Mouse (Mus musculus) lung, embryonic 14.5 days (tissue): ENCODE measurements around the gene Trat1. TPM values are rescaled to one million over a fixed set of nuclear protein-coding genes. Genes with fewer than 3 reads are reported as not detected.
A peak's percentile ranks its signal among the peaks of the same experiment; 100 is the strongest.

Source experiments
- ATAC-seq: fragments of 200-750 bp; cut with Nextera tagmentation; 2 replicates; pipeline ENCODE4 v1.8.0; 2017; ENCODE audit warnings: mild to moderate bottlenecking, moderate TSS enrichment, moderate library complexity; ENCODE audit not compliant: insufficient read depth
- DNase-seq: peaks from one replicate; pipeline ENCODE4 v3.0.0-alpha.2; 2015
- H3K27ac ChIP-seq: fragments of 300-500 bp; sonication (generic); 2 replicates; pipeline ENCODE4 v1.5.1; 2014; ENCODE audit warnings: low read depth, mild to moderate bottlenecking, moderate library complexity
- H3K27me3 ChIP-seq: fragments of 300-500 bp; sonication (generic); 2 replicates; pipeline ENCODE4 v1.6.1; 2014; ENCODE audit warnings: low read length, control low read depth; ENCODE audit not compliant: insufficient read depth
- H3K36me3 ChIP-seq: fragments of 300-500 bp; sonication (generic); 2 replicates; pipeline ENCODE4 v1.6.1; 2014; ENCODE audit warnings: control low read depth; ENCODE audit not compliant: insufficient read depth
- H3K4me1 ChIP-seq: fragments of 300-500 bp; sonication (generic); 2 replicates; pipeline ENCODE4 v1.6.1; 2014; ENCODE audit warnings: antibody characterized with exemption, control low read depth; ENCODE audit not compliant: insufficient read depth
- H3K4me2 ChIP-seq: fragments of 300-500 bp; sonication (generic); 2 replicates; pipeline ENCODE4 v1.6.1; 2014; ENCODE audit warnings: mild to moderate bottlenecking
- H3K4me3 ChIP-seq: fragments of 300-500 bp; sonication (generic); 2 replicates; pipeline ENCODE4 v1.5.1; 2014; ENCODE audit warnings: low read depth, low read length
- H3K9ac ChIP-seq: fragments of 300-500 bp; sonication (generic); 2 replicates; pipeline ENCODE4 v1.6.1; 2014
- H3K9me3 ChIP-seq: fragments of 300-500 bp; sonication (generic); 2 replicates; pipeline ENCODE4 v1.6.1; 2016; ENCODE audit warnings: low read depth, low read length, control low read depth
- CTCF ChIP-seq: IDR thresholded peaks from 2 replicates; pipeline ENCODE4 v1.5.1; 2016; ENCODE audit warnings: antibody characterized with exemption, low read depth
- WGBS: fragments of 180-500 bp; shearing (Covaris S2); extraction: QIAGEN DNeasy Blood & Tissue Kit; methylation state at CpG from one replicate; pipeline ENCODE4 v1.1.7; 2014; 5-methylcytosine and 5-hydroxymethylcytosine counted together
- polyA plus RNA-seq: library from polyadenylated mRNA; unstranded; fragments of >200 nt; fragmentation: Nextera tagmentation; extraction: Ambion mirVana; gene quantifications from 2 replicates; pipeline ENCODE4 v1.2.1, GENCODE M21; 2014

Trat1 gene
- polyA plus RNA-seq, 1 experiment from 2014 or later = not detected

DNA sequence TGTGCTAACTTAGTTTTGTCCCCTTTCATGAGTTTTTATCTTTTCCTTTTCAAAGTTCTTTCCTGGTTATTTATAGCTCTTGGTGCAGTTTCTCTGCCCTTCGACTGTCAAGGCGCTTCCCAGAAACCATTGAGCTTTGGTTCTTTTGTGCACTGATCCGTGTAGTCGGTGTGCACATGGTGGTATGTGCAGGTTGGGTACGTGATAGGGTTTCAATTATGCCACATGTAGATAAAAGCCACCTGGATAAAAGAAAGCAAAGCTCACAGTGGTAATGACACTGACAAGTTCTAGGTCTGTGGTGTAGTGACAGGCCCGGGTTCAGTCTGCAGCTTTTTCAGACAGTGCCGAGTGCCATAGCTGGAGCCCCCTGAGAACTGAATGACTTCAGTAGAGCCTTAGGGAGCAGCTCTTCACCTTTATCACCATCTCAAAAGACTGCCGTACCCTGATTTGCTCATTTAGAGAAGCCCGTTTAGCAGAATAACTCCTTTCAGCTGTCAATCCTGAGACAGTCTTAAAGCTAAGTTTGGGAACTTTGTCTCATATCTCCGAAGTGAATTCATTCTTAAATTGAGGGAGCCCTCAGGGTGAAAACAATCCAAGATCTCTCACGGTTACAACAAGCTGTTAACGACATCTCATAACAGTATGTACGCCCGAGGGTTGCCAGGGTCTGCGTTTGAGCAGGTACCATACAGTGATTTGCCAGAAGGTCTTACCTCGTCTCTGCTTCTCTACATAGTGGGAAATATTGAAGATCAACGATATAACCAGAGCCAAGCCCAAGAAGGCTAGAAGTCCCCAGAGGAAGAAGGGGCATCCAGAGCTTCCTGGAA is 11.0 kb downstream of the Trat1 start:
- no peak overlapping the region for H3K4me3 ChIP-seq
- H3K4me2 ChIP-seq = no peak overlapping the region
- no peak for TF ChIP-seq CTCF
- 68% methylated on average over 17 of the region's 17 CpGs for WGBS
- H3K36me3 ChIP-seq = no peaks in the 10 kb centered on the region
- H3K27me3 ChIP-seq = no peaks in the 10 kb centered on the region
- H3K27ac ChIP-seq = no peak overlapping the region
- no peaks in the 10 kb centered on the region for H3K9me3 ChIP-seq
- ATAC-seq (no peak), DNase-seq (no peak)
- no peak overlapping the region for H3K9ac ChIP-seq
- H3K4me1 ChIP-seq = no peaks in the 10 kb centered on the region

DNA sequence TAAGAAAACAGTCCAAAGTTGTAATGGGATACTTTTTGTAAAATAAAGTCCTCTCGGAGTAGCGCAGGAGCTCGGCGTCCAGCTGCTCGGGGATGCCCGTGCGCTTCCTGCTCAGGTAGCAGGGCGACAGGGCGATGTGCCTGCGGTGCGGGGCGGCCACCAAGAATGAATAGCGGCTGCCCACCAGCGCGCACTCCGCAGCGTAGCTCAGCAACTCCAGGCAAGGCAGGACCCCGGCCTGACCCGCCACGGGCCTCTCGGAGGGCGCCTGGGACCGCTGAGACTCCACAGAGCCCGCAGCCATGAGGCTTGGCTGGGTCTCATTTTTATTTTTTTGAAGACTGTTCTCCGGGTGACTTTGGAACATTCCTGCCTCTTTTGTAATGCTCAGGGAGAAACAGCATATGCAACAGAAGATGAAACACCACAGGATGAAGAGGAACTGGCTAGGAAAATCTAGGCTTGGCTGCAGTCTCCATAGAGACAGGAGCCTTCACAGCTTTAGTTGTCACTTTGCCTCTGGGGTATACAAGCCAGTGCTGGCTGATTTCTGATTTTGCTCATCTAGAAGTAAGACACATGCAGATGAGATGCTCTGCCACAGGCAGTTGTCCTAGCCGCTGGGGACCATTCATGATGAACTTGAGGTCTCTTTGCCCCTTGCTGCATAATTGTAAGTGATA is 21.5 kb downstream of the Trat1 start:
- peak overlapping the region; percentile 52 for H3K4me2 ChIP-seq
- DNase-seq (peak; percentile 12), ATAC-seq (no peak)
- H3K4me1 ChIP-seq = no peaks in the 10 kb centered on the region
- H3K9ac ChIP-seq = no peak overlapping the region
- H3K27ac ChIP-seq = no peak overlapping the region
- H3K4me3 ChIP-seq = peak overlapping the region; percentile 6; the same call in 1 of the 2 replicates
- no peak for TF ChIP-seq CTCF
- H3K36me3 ChIP-seq = no peaks in the 10 kb centered on the region
- H3K27me3 ChIP-seq = no peaks in the 10 kb centered on the region
- no peaks in the 10 kb centered on the region for H3K9me3 ChIP-seq
- WGBS = 8% methylated on average over 26 of the region's 26 CpGs

DNA sequence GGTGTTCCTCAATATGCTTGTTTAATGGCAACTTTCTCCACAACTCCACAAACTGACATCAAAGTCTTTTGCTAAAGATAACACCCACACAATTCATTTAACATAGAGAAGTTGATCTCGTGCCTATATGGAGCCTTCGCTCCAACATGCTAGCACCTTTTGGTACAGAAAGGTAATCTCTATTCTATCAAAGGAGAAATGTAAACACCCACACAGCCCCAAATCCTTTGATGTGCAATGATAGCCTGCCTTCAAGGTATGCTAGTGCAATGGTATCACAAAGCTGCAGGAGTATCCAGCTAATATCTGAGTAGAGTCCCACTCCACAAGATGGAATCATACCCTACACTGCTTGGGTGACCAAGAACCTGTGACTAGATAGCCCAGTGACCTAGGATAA is 26.4 kb downstream of the Trat1 start:
- H3K36me3 ChIP-seq = no peaks in the 10 kb centered on the region
- WGBS = 54% methylated on average over 2 of the region's 2 CpGs

DNA sequence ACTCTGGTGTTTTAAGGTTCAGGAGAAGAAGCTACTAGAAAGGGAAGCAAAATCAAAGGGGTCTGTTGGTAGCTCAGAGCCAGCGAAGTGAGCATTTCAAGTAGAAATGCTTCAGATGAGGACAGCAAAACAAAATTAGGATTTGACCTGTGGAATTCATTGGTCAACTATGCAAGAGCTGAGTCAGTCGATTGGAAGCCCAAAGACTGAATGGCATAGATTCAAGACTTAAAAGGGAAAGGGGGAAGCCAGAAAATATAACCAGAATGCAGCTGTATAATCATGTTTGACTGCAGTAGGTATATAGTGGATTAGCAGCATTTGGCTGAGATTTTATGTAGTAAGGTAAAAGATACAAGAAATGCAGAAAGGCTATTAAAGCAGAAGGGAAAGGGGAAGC is 26.8 kb downstream of the Trat1 start:
- no peaks in the 10 kb centered on the region for H3K4me1 ChIP-seq
- no peak overlapping the region for H3K4me2 ChIP-seq
- no peak overlapping the region for H3K4me3 ChIP-seq
- H3K27ac ChIP-seq = no peak overlapping the region
- H3K9ac ChIP-seq = no peak overlapping the region
- ATAC-seq (no peak), DNase-seq (no peak)
- TF ChIP-seq CTCF = no peak
- 65% methylated on average over 2 of the region's 2 CpGs for WGBS
- no peaks in the 10 kb centered on the region for H3K27me3 ChIP-seq
- H3K36me3 ChIP-seq = no peaks in the 10 kb centered on the region
- no peaks in the 10 kb centered on the region for H3K9me3 ChIP-seq

More for the DNA sequence above, 26.4 kb downstream of the Trat1 start:
- Histone ChIP-seq H3K4me1 (no peaks in the 10 kb centered on the region), H3K9me3 (no peaks in the 10 kb centered on the region), H3K27me3 (no peaks in the 10 kb centered on the region), H3K4me2 (no peak overlapping the region), H3K4me3 (no peak overlapping the region), H3K9ac (no peak overlapping the region), H3K27ac (no peak overlapping the region)
- ATAC-seq (no peak), DNase-seq (no peak)
- TF ChIP-seq CTCF = no peak

DNA sequence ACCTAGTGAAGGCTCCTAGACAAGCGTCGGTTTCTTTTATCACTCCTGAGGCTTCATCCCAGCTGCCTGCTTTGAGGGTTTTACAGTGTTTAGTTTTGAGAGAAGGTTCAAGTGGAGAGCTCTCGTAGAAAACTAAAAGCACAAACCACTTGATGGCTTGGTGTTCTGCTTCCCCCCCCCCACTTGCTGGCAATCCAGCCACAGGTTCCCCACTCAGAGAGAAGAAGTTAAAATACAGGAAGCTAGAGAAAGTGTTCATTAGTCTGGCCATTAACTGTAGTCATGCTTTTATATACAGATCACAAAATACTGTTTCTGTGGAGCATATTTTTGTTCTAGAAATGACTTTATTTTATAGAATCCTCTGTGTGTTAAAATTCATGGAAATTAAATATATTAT is 30.3 kb downstream of the Trat1 start:
- H3K4me2 ChIP-seq = no peak overlapping the region
- H3K4me1 ChIP-seq = no peaks in the 10 kb centered on the region
- H3K27me3 ChIP-seq = no peaks in the 10 kb centered on the region
- H3K36me3 ChIP-seq = no peaks in the 10 kb centered on the region
- H3K9ac ChIP-seq = no peak overlapping the region
- ATAC-seq = no peak
- TF ChIP-seq CTCF = no peak
- no peak overlapping the region for H3K4me3 ChIP-seq
- 40% methylated on average over 3 of the region's 3 CpGs for WGBS
- no peak overlapping the region for H3K27ac ChIP-seq
- H3K9me3 ChIP-seq = no peaks in the 10 kb centered on the region
- DNase-seq = no peak

DNA sequence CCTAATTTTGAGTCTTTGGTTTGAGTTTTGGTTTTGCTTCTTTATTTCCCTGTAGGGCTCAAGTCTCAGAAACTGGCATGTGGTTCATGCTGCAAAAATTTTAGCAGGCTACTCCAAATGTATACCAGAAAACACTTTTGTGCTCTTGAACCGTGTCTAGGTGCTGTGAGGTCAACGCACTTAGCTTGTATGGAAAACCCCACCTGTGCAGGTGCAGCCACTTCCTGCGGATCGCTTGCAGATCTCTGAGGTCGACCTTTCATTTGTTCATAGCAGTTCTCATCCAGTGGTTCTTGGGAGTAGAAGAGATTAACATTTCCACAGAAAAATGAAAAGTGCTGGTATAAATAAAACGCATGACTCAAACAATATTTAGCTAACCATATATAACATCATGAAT is 31.8 kb downstream of the Trat1 start:
- 66% methylated on average over 6 of the region's 6 CpGs for WGBS
- H3K4me2 ChIP-seq = no peak overlapping the region
- DNase-seq (no peak), ATAC-seq (no peak)
- no peak for TF ChIP-seq CTCF
- no peaks in the 10 kb centered on the region for H3K9me3 ChIP-seq
- H3K27me3 ChIP-seq = no peaks in the 10 kb centered on the region
- no peak overlapping the region for H3K27ac ChIP-seq
- H3K4me3 ChIP-seq = no peak overlapping the region
- H3K36me3 ChIP-seq = no peaks in the 10 kb centered on the region
- H3K9ac ChIP-seq = no peak overlapping the region
- no peaks in the 10 kb centered on the region for H3K4me1 ChIP-seq

DNA sequence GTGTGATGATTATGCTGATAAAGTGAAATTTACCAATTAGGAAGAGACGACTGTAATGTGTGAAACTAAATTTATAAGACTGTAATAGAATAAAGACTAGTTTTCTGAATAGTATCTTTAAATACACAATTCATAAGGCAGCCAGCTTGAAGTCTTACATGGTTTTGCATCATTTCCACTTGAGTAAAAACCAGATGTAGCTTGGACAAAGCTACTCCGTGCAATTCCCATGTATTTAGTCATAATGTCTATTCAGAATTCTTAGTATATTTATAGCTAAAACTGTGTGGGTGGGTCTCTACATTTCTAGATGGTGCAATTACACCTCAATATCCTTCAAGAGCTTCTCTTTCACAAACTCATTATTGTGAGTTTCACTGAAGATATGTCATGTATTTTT is 33.4 kb downstream of the Trat1 start:
- H3K27me3 ChIP-seq = no peaks in the 10 kb centered on the region
- no peaks in the 10 kb centered on the region for H3K36me3 ChIP-seq
- H3K9ac ChIP-seq = no peak overlapping the region
- WGBS = 83% methylated on average over 2 of the region's 2 CpGs
- no peak overlapping the region for H3K27ac ChIP-seq
- no peaks in the 10 kb centered on the region for H3K4me1 ChIP-seq
- DNase-seq = no peak
- H3K4me2 ChIP-seq = no peak overlapping the region
- no peak for TF ChIP-seq CTCF
- H3K4me3 ChIP-seq = no peak overlapping the region
- ATAC-seq = no peak
- H3K9me3 ChIP-seq = no peaks in the 10 kb centered on the region
